Mouse (Mus musculus): ENCODE results near the gene Gdpd5. TPM values are rescaled to one million over a fixed set of nuclear protein-coding genes. Genes with fewer than 3 reads are reported as not detected.
A peak's percentile ranks its signal among the peaks of the same experiment; 100 is the strongest.

Gene Gdpd5
- polyA plus RNA-seq, 1 experiment from 2014 or later: 19.1 TPM

DNA sequence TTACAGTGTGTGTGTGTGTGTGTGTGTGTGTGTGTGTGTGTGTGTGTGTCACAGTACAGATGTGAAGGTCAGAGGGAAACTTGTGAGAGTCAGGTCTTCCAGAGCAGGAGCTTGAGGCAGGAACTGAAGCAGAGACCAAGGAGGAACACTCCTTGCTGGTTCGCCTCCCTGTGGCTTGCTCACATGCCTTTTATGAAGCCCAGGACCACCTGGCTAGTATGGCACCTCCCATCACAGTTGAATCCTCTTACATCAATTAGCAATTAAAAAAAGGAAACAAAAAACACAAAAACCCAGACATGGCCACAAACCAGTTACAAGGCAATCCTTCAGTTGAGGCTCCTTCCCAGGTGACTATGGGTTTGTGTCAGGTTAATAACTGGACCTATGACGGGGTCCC lies 81.9 kb downstream of the Gdpd5 start:
- Histone ChIP-seq H3K27ac (ENCODE audit: low read depth, low read length) (no peak overlapping the region), H3K27me3 (ENCODE audit: control insufficient read depth, insufficient read depth, low read length) (peaks cover 8% of the 10 kb centered on the region), H3K9ac (ENCODE audit: low read length) (no peak overlapping the region), H3K36me3 (ENCODE audit: control insufficient read depth, insufficient read depth, low read length) (no peaks in the 10 kb centered on the region), H3K4me3 (ENCODE audit: low read depth, low read length) (no peak overlapping the region), H3K4me2 (ENCODE audit: low read depth, low read length, severe bottlenecking) (no peak overlapping the region), H3K9me3 (ENCODE audit: control insufficient read depth, low read length) (no peaks in the 10 kb centered on the region), H3K4me1 (replicated peaks; ENCODE audit: control insufficient read depth, insufficient read depth, low read length) (peaks cover 8% of the 10 kb centered on the region; the same call in 1 of the 2 replicates)
- ATAC-seq (replicated peaks; ENCODE audit: low FRiP score) (no peak), DNase-seq (ENCODE audit: low spot score) (no peak)
- WGBS: 73% methylated on average over 2 of the region's 2 CpGs

- ATAC-seq (replicated peaks; ENCODE audit: low FRiP score) (no peak), DNase-seq (ENCODE audit: low spot score) (peak; percentile 69)
- Histone ChIP-seq H3K27me3 (ENCODE audit: control insufficient read depth, insufficient read depth, low read length) (peaks cover 17% of the 10 kb centered on the region), H3K4me2 (ENCODE audit: low read depth, low read length, severe bottlenecking) (peak within 1 kb of the TSS; percentile 26; the same call in 1 of the 2 replicates), H3K27ac (ENCODE audit: low read depth, low read length) (0 out of 2 replicates have a peak within 1 kb of the TSS, but pooled peaks have one; percentile 4), H3K9me3 (ENCODE audit: control insufficient read depth, low read length) (no peaks in the 10 kb centered on the region), H3K4me1 (replicated peaks; ENCODE audit: control insufficient read depth, insufficient read depth, low read length) (peaks cover 15% of the 10 kb centered on the region), H3K4me3 (ENCODE audit: low read depth, low read length) (no peak within 1 kb of the TSS; the same call in 1 of the 2 replicates), H3K9ac (ENCODE audit: low read length) (peak within 1 kb of the TSS; percentile 43), H3K36me3 (ENCODE audit: control insufficient read depth, insufficient read depth, low read length) (no peaks in the 10 kb centered on the region)
- WGBS: 11% methylated on average over 8 of the region's 8 CpGs
Observed at GRCm38 (mm10) chr7:99465811-99466210, 84.6 kb downstream of the Gdpd5 start, which contains the start of gene Klhl35. Gene Klhl35, plus strand, starts transcription at chr7:99466004.

GRCm38 (mm10) chr7:99467916-99468282 lies 86.7 kb downstream of the Gdpd5 start:
- no peaks in the 10 kb centered on the region for H3K9me3 ChIP-seq (ENCODE audit: control insufficient read depth, low read length)

DNA sequence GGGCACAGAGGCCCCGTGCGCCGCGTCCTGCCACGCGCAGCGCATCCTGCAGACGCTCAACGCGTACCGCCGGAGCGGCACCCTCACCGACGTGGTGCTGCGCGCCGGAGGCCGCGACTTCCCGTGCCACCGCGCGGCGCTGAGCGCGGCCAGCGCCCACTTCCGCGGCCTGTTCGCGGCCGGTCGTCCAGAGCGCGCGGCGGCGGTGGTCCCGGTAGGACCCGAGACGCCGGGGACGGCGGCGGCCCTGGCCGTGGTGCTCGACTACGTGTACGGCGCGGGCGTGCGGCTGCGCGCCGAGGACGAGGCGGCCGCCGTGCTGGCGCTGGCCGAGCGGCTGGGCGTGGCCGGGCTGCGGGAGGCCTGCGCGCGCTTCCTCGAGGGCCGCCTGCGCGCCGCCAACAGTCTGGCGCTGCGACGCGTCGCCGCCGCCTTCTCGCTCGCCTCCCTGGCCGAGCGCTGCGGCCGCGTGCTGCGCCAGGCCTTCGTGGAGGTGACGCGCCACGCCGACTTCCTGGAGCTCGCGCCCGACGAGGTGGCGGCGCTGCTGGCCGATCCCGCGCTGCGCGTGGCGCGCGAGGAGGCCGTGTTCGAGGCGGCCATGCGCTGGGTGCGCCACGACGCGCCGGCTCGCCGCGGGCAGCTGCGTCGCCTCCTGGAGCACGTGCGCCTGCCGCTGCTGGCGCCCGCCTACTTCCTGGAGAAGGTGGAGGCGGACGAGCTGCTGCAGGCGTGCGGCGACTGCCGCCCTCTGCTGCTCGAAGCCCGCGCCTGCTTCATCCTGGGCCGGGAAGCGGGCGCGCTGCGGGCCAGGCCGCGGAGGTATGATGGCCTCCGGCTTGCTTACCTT lies 87.3 kb downstream of the Gdpd5 start:
- H3K4me2 ChIP-seq (ENCODE audit: low read depth, low read length, severe bottlenecking): peak overlapping the region; percentile 83
- peak overlapping the region; percentile 38 for H3K4me3 ChIP-seq (ENCODE audit: low read depth, low read length)
- peak overlapping the region; percentile 57 for H3K27ac ChIP-seq (ENCODE audit: low read depth, low read length)
- H3K4me1 ChIP-seq (replicated peaks; ENCODE audit: control insufficient read depth, insufficient read depth, low read length): peaks cover 15% of the 10 kb centered on the region
- no peaks in the 10 kb centered on the region for H3K9me3 ChIP-seq (ENCODE audit: control insufficient read depth, low read length)
- WGBS: 1% methylated on average over 138 of the region's 145 CpGs
- DNase-seq (ENCODE audit: low spot score) (peak; percentile 86), ATAC-seq (replicated peaks; ENCODE audit: low FRiP score) (peak; percentile 77)
- no peaks in the 10 kb centered on the region; the same call in none of the 2 replicates for H3K36me3 ChIP-seq (ENCODE audit: control insufficient read depth, insufficient read depth, low read length)
- peak overlapping the region; percentile 55 for H3K9ac ChIP-seq (ENCODE audit: low read length)
- peaks cover 17% of the 10 kb centered on the region for H3K27me3 ChIP-seq (ENCODE audit: control insufficient read depth, insufficient read depth, low read length)

More at GRCm38 (mm10) chr7:99467916-99468282, 86.7 kb downstream of the Gdpd5 start:
- Histone ChIP-seq H3K36me3 (ENCODE audit: control insufficient read depth, insufficient read depth, low read length) (no peaks in the 10 kb centered on the region; the same call in none of the 2 replicates), H3K27me3 (ENCODE audit: control insufficient read depth, insufficient read depth, low read length) (peaks cover 17% of the 10 kb centered on the region), H3K27ac (ENCODE audit: low read depth, low read length) (no peak overlapping the region), H3K4me1 (replicated peaks; ENCODE audit: control insufficient read depth, insufficient read depth, low read length) (peaks cover 15% of the 10 kb centered on the region), H3K4me2 (ENCODE audit: low read depth, low read length, severe bottlenecking) (peak overlapping the region; percentile 83), H3K4me3 (ENCODE audit: low read depth, low read length) (peak overlapping the region; percentile 38), H3K9ac (ENCODE audit: low read length) (peak overlapping the region; percentile 55)
- DNase-seq (ENCODE audit: low spot score) (no peak), ATAC-seq (replicated peaks; ENCODE audit: low FRiP score) (no peak; the same call in 1 of the 2 replicates)
- 30% methylated on average over 11 of the region's 11 CpGs for WGBS

- DNase-seq (ENCODE audit: low spot score): no peak
- H3K4me3 ChIP-seq (ENCODE audit: low read depth, low read length): no peak overlapping the region
- no peaks in the 10 kb centered on the region; the same call in none of the 2 replicates for H3K36me3 ChIP-seq (ENCODE audit: control insufficient read depth, insufficient read depth, low read length)
- H3K27ac ChIP-seq (ENCODE audit: low read depth, low read length): no peak overlapping the region
- H3K9ac ChIP-seq (ENCODE audit: low read length): no peak overlapping the region
- H3K9me3 ChIP-seq (ENCODE audit: control insufficient read depth, low read length): no peaks in the 10 kb centered on the region
- H3K4me1 ChIP-seq (replicated peaks; ENCODE audit: control insufficient read depth, insufficient read depth, low read length): peaks cover 15% of the 10 kb centered on the region
- H3K4me2 ChIP-seq (ENCODE audit: low read depth, low read length, severe bottlenecking): no peak overlapping the region
- ATAC-seq (replicated peaks; ENCODE audit: low FRiP score): no peak
- peaks cover 17% of the 10 kb centered on the region for H3K27me3 ChIP-seq (ENCODE audit: control insufficient read depth, insufficient read depth, low read length)
- WGBS: 85% methylated on average over 17 of the region's 17 CpGs
Observed at GRCm38 (mm10) chr7:99469680-99470405, 88.6 kb downstream of the Gdpd5 start.

GRCm38 (mm10) chr7:99471578-99471977 lies 90.4 kb downstream of the Gdpd5 start:
- ATAC-seq (replicated peaks; ENCODE audit: low FRiP score) (no peak), DNase-seq (ENCODE audit: low spot score) (no peak)
- Histone ChIP-seq H3K36me3 (ENCODE audit: control insufficient read depth, insufficient read depth, low read length) (no peaks in the 10 kb centered on the region; the same call in none of the 2 replicates), H3K27me3 (ENCODE audit: control insufficient read depth, insufficient read depth, low read length) (peaks cover 17% of the 10 kb centered on the region), H3K4me2 (ENCODE audit: low read depth, low read length, severe bottlenecking) (no peak overlapping the region), H3K9me3 (ENCODE audit: control insufficient read depth, low read length) (no peaks in the 10 kb centered on the region), H3K4me3 (ENCODE audit: low read depth, low read length) (no peak overlapping the region), H3K27ac (ENCODE audit: low read depth, low read length) (no peak overlapping the region), H3K9ac (ENCODE audit: low read length) (no peak overlapping the region), H3K4me1 (replicated peaks; ENCODE audit: control insufficient read depth, insufficient read depth, low read length) (peaks cover 10% of the 10 kb centered on the region)
- whole genome bisulfite sequencing: 53% methylated on average over 18 of the region's 18 CpGs

DNA sequence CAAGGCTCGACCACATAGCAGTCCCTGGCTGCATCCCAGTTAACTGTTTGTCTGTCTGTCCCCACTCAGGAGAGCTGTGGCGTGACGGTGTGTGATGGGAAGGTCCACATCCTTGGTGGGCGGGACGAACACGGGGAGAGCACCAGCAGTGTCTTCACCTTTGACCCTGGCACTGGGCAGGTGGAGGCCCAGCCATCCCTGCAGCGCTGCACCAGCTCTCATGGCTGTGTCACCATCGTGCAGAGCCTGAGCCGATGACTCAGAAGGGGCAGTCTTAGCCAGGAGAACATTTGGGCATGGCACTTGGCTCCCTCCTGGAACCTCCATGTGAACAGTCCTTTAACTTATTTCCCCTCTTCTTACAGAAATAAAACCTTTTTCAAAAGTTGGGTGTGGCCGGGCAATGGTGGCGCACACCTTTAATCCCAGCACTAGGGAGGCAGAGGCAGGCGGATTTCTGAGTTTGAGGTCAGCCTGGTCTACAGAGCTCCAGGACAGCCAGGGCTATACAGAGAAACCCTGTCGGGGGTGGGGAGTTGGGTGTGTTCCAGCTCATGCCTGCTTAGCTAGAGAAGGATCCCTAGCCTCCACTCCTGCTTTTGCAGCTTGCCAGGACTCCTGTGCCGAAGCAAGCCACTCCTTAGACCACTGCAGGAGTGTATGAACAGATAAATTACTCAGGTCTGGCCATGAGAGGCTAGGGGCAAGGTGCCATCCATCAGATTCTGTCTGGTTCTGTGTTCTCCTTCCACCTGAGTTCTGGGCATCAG lies 92.6 kb downstream of the Gdpd5 start:
- ATAC-seq (replicated peaks; ENCODE audit: low FRiP score) (no peak), DNase-seq (ENCODE audit: low spot score) (no peak)
- Histone ChIP-seq H3K4me1 (replicated peaks; ENCODE audit: control insufficient read depth, insufficient read depth, low read length) (peaks cover 3% of the 10 kb centered on the region), H3K4me3 (ENCODE audit: low read depth, low read length) (no peak overlapping the region), H3K9ac (ENCODE audit: low read length) (no peak overlapping the region), H3K27ac (ENCODE audit: low read depth, low read length) (peak overlapping the region; percentile 1; the same call in 1 of the 2 replicates), H3K36me3 (ENCODE audit: control insufficient read depth, insufficient read depth, low read length) (peaks cover 7% of the 10 kb centered on the region), H3K4me2 (ENCODE audit: low read depth, low read length, severe bottlenecking) (no peak overlapping the region), H3K9me3 (ENCODE audit: control insufficient read depth, low read length) (no peaks in the 10 kb centered on the region), H3K27me3 (ENCODE audit: control insufficient read depth, insufficient read depth, low read length) (peaks cover 6% of the 10 kb centered on the region)
- WGBS: 86% methylated on average over 14 of the region's 14 CpGs

All from forebrain, embryonic 11.5 days (tissue).